Mouse (Mus musculus) hindbrain, embryonic 12.5 days (tissue): ENCODE data around the gene Dnajb11. TPM values are rescaled to one million over a fixed set of nuclear protein-coding genes. Genes with fewer than 3 reads are reported as not detected.

Experiments
- ATAC-seq: fragments of 200-750 bp; cut with Nextera tagmentation; 2 replicates; pipeline ENCODE4 v1.8.0; 2017; ENCODE audit warnings: moderate TSS enrichment; ENCODE audit not compliant: low FRiP score
- H3K27ac ChIP-seq: fragments of 300-500 bp; sonication (generic); 2 replicates; pipeline ENCODE4 v1.5.1; 2016; ENCODE audit warnings: mild to moderate bottlenecking
- H3K27me3 ChIP-seq: fragments of 300-500 bp; sonication (generic); 2 replicates; pipeline ENCODE4 v1.6.1; 2016; ENCODE audit warnings: mild to moderate bottlenecking
- H3K36me3 ChIP-seq: fragments of 300-500 bp; sonication (generic); 2 replicates; pipeline ENCODE4 v1.6.1; 2016; ENCODE audit warnings: mild to moderate bottlenecking
- H3K4me1 ChIP-seq: fragments of 300-500 bp; sonication (generic); 2 replicates; pipeline ENCODE4 v1.6.1; 2016
- H3K4me2 ChIP-seq: fragments of 300-500 bp; sonication (generic); replicated peaks from 2 replicates; pipeline ENCODE4 v1.6.1; 2016; ENCODE audit warnings: mild to moderate bottlenecking
- H3K4me3 ChIP-seq: fragments of 300-500 bp; sonication (generic); 2 replicates; pipeline ENCODE4 v1.5.1; 2016; ENCODE audit warnings: mild to moderate bottlenecking
- H3K9ac ChIP-seq: fragments of 300-500 bp; sonication (generic); 2 replicates; pipeline ENCODE4 v1.6.1; 2016; ENCODE audit warnings: mild to moderate bottlenecking, moderate library complexity
- H3K9me3 ChIP-seq: fragments of 300-500 bp; sonication (generic); replicated peaks from 2 replicates; pipeline ENCODE4 v1.6.1; 2016; ENCODE audit warnings: mild to moderate bottlenecking
- WGBS: fragments of 180-500 bp; shearing (Covaris S2); methylation state at CpG from one replicate; pipeline ENCODE4 v1.1.7; 2016; 5-methylcytosine and 5-hydroxymethylcytosine counted together
- polyA plus RNA-seq: library from polyadenylated mRNA; unstranded; fragments of >200 nt; fragmentation: Nextera tagmentation; extraction: Ambion mirVana; gene quantifications from 2 replicates; pipeline ENCODE4 v1.2.1, GENCODE M21; 2016

The Dnajb11 gene
- polyA plus RNA-seq, 1 experiment from 2014 or later: 104 TPM

DNA sequence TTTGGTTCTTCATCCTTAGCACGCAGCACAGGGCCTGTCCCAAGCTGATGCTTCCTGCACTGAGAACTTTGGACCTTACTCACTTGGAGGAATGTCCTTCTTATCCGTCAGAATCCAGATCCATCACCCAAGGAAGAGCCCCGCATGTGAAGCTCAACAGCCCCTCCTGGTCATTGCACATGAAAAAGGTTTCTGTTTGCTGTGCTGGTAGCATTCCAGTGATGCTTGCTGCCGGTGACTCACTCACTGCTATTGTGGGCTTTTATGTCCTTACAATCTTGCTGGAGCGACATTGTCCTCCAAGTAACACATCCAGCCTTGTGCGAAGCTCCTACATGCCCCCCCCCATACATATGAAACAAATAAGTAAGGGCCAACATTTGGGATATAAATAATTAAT is 55.2 kb downstream of the Dnajb11 start:
- Histone ChIP-seq H3K4me1 (no peaks in the 10 kb centered on the region), H3K9me3 (no peaks in the 10 kb centered on the region; the same call in 1 of the 2 replicates), H3K36me3 (no peaks in the 10 kb centered on the region), H3K4me3 (no peak overlapping the region), H3K27ac (no peak overlapping the region), H3K27me3 (no peaks in the 10 kb centered on the region), H3K9ac (no peak overlapping the region), H3K4me2 (no peak overlapping the region)
- 82% methylated on average over 6 of the region's 6 CpGs for WGBS
- ATAC-seq: no peak

DNA sequence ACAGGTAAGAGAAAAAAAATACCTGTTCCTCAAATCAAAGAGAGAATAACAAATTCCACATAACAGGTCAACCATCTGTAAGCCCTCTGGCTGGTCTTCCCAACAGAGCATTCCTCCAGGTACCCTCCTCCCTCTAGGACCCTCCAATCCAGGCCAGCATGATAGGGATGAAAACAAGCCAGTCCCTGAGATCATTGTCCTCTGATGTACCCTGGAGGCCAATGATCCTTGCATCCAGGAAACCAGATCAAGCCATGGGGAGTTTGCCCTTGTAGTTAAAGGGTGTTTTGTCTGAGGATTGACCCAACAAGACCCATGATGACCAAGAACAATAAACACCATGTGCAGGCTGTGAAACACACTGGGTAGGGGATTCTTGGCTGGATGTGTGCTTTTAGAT is 56.6 kb downstream of the Dnajb11 start:
- Histone ChIP-seq H3K4me3 (no peak overlapping the region), H3K36me3 (no peaks in the 10 kb centered on the region), H3K27me3 (no peaks in the 10 kb centered on the region), H3K9ac (no peak overlapping the region), H3K4me1 (no peaks in the 10 kb centered on the region), H3K27ac (no peak overlapping the region), H3K4me2 (no peak overlapping the region), H3K9me3 (no peaks in the 10 kb centered on the region; the same call in 1 of the 2 replicates)
- ATAC-seq: no peak

DNA sequence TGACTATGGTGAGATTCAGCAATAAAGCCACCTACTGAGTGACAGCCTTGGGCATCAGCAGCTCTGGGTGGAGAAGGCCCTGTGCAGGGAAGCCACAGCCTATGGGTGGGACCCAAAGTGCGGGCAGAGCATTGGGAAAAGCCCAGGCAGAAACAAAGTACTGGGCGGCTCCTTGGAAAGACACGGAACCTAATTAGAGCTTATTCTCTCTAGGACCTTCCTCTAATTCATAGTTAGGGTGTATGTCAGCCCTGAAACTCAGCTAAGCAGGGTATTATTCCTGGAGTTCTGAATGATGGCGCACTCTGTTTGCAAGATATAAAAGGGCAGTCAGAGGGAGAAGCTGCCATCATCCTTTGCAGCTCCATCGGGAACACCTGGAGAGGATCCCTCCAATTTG is 60.4 kb downstream of the Dnajb11 start, which contains the start of gene Fetub:
TSS of gene Fetub (plus strand) at position 301 of the 400 bp plus-strand sequence.
- H3K9ac ChIP-seq: no peak within 1 kb of the TSS
- H3K4me1 ChIP-seq: no peaks in the 10 kb centered on the region
- 87% methylated on average over 5 of the region's 5 CpGs for WGBS
- no peaks in the 10 kb centered on the region for H3K36me3 ChIP-seq
- H3K27me3 ChIP-seq: no peaks in the 10 kb centered on the region
- H3K4me2 ChIP-seq: no peak within 1 kb of the TSS
- no peak for ATAC-seq
- no peaks in the 10 kb centered on the region; the same call in 1 of the 2 replicates for H3K9me3 ChIP-seq
- H3K27ac ChIP-seq: no peak within 1 kb of the TSS
- H3K4me3 ChIP-seq: no peak within 1 kb of the TSS

DNA sequence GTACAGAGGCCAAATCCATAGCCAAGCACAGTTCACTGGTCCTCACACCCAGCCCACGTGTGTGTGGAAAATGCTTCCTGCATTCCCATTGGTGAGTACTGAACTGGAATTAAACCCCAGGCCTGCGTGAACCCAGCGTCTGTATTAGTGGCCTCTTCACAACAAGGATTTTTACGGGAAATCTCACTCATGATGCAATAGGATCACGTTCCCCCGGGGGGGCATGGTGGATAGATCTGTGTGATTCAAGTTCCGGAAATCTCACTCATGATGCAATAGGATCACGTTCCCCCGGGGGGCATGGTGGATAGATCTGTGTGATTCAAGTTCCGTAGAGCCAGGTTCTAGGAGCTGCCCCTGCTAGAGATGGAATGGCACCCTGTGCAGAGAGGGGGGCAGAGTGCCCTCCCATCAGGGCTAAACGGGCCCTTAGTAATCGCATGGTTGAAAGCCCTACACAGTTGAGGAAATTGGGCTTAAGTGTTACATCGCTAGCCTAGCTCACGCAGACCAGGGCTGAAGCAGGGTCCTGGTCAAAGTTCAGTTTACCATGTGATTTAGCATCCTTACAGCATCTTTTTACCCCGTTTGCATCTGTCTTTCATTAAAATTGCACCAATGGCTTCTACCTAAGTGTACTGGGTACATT is 61.1 kb downstream of the Dnajb11 start:
- no peak overlapping the region for H3K4me2 ChIP-seq
- no peaks in the 10 kb centered on the region for H3K36me3 ChIP-seq
- no peak for ATAC-seq
- H3K9me3 ChIP-seq: no peaks in the 10 kb centered on the region; the same call in 1 of the 2 replicates
- WGBS: 71% methylated on average over 15 of the region's 15 CpGs
- H3K4me1 ChIP-seq: no peaks in the 10 kb centered on the region
- H3K27ac ChIP-seq: no peak overlapping the region
- H3K4me3 ChIP-seq: no peak overlapping the region
- no peaks in the 10 kb centered on the region for H3K27me3 ChIP-seq
- H3K9ac ChIP-seq: no peak overlapping the region

DNA sequence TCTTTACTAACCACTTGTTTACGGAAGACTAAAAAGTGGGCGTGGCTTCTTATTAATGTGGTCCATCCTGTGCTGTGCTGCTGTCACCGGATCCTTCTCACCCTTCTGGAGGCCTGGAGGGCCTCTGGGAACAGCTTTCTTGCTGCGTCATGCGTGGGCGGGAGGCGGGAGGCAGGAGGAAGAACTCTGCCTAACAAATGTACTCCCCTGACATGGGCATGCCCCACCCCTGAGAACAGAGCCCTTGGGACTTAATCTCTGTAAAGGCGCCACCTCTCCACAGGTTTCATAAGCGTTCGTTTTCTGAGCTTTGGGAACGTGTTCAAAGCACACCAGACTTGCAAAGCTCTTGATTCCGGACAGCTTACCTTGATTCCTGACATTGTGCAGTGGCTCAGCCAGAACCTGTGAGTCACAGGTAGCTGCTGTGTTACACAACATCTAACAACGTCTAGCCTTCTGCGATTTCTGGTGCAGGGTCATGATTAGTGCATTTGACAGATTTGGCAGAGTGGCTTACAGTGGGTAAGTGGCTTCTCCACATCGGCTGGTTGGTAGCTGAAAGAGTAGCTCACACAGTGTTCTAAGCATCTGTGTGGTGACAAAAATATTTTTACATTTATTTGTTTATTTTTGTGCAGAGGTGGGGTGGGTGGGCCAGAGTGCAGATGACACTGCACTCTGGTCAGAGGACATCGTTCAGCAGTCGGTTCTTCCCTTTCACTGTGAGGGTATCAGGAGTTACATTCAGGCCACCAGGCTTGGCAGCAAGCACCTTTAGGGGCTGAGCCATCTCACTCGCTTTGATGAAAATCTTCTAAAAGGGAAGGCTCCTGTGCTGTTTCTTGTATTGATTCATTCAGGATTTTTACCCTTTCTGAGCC is 62.6 kb downstream of the Dnajb11 start:
- WGBS: 67% methylated on average over 18 of the region's 18 CpGs
- no peaks in the 10 kb centered on the region; the same call in 1 of the 2 replicates for H3K9me3 ChIP-seq
- no peaks in the 10 kb centered on the region for H3K4me1 ChIP-seq
- no peaks in the 10 kb centered on the region for H3K27me3 ChIP-seq
- H3K9ac ChIP-seq: no peak overlapping the region
- no peak for ATAC-seq
- no peak overlapping the region for H3K4me2 ChIP-seq
- H3K4me3 ChIP-seq: no peak overlapping the region
- no peak overlapping the region for H3K27ac ChIP-seq
- no peaks in the 10 kb centered on the region for H3K36me3 ChIP-seq

DNA sequence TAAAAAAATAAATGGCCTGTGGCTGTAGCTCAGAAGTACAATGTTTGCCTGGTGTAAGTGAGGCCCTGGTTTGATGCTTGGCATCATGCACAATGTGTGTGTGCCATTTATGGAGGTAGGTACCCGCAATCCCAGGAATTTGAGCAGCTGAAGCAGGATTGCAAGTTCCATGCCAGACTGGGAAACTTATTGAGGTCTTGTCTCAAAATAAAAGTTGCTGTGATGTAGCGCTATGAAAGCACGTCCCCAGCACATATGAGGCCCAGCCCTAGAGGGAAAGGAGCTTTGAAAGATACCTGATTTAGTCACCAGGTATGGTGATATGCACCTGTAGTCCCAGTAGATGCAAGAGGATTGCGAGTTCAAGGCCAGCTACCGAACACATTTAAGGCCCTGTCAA is 64.1 kb downstream of the Dnajb11 start:
- Histone ChIP-seq H3K27ac (no peak overlapping the region), H3K27me3 (no peaks in the 10 kb centered on the region), H3K9me3 (no peaks in the 10 kb centered on the region), H3K4me2 (no peak overlapping the region), H3K36me3 (no peaks in the 10 kb centered on the region), H3K9ac (no peak overlapping the region), H3K4me3 (no peak overlapping the region), H3K4me1 (no peaks in the 10 kb centered on the region)
- WGBS: 94% methylated on average over 5 of the region's 5 CpGs
- ATAC-seq: no peak

DNA sequence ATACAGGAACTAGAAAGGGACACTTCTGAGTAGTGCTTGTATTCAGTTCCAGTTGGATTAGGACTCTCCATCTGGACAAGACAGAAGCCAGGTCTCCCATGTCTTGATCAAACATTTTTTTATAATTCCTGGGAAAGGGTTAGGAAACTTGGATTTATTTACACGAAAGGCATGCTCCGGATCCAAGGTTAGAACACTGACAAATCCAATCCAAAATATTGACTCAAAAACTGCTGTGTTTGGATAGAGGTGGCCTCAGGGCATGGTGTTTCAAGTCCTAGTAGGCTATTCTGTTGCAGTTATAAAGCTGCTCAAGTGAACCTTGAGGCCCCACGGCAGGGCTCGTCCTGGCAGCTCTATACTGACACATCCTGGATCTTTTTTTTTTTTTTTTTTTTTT is 64.8 kb downstream of the Dnajb11 start:
- no peak overlapping the region for H3K9ac ChIP-seq

More for the DNA sequence above, 64.8 kb downstream of the Dnajb11 start:
- Histone ChIP-seq H3K27ac (no peak overlapping the region), H3K4me2 (no peak overlapping the region), H3K27me3 (no peaks in the 10 kb centered on the region), H3K9me3 (no peaks in the 10 kb centered on the region), H3K4me1 (no peaks in the 10 kb centered on the region), H3K4me3 (no peak overlapping the region), H3K36me3 (no peaks in the 10 kb centered on the region)
- 76% methylated on average over 4 of the region's 4 CpGs for WGBS
- no peak for ATAC-seq

Other genes starting within 250 kb of the Dnajb11 start
- 0.17 and 0.31 TPM in 2 replicates for gene Dgkg, start 200.6 kb upstream of the Dnajb11 start, polyA plus RNA-seq
- gene Crygs, start 46.3 kb upstream of the Dnajb11 start, polyA plus RNA-seq: not detected in 2 replicates
- gene Tbccd1, start 176 bp upstream of the Dnajb11 start, polyA plus RNA-seq: 30.1 and 32.5 TPM in 2 replicates
- not detected in 2 replicates for gene Ahsg, start 33.4 kb downstream of the Dnajb11 start, polyA plus RNA-seq
- not detected in 2 replicates for gene Fetub, start 60.5 kb downstream of the Dnajb11 start, polyA plus RNA-seq
- 0.18 TPM in 1 of 2 replicates, not detected in the other for gene Hrg, start 93.2 kb downstream of the Dnajb11 start, polyA plus RNA-seq
- gene Kng2, start 171.6 kb downstream of the Dnajb11 start, polyA plus RNA-seq: not detected in 2 replicates
- not detected in 2 replicates for gene Kng1, start 200.0 kb downstream of the Dnajb11 start, polyA plus RNA-seq
- gene Eif4a2, start 249.6 kb downstream of the Dnajb11 start, polyA plus RNA-seq: 240 and 269 TPM in 2 replicates